Mouse (Mus musculus): Measurements from ENCODE around the gene Iqcn. TPM values are rescaled to one million over a fixed set of nuclear protein-coding genes. Genes with fewer than 3 reads are reported as not detected.

Gene Iqcn
- polyA plus RNA-seq, 1 experiment, result 0.23 TPM

- TF ChIP-seq CTCF (IDR thresholded peaks at IDR 0.05; ENCODE audit: borderline replicate concordance, extremely low read depth, insufficient read depth, insufficient read length) (no peak), POLR2A (IDR thresholded peaks at IDR 0.05; ENCODE audit: borderline replicate concordance, extremely low read depth, insufficient read depth, insufficient read length, poor library complexity, severe bottlenecking) (no peak)
- DNase-seq (ENCODE audit: low read depth), result no peak
These were observed 23.2 kb upstream of the Iqcn start for GRCm38 (mm10) chr8:70680039-70680438.

GRCm38 (mm10) chr8:70681410-70681809 lies 21.8 kb upstream of the Iqcn start:
- no peak for DNase-seq (ENCODE audit: low read depth)
- TF ChIP-seq POLR2A (IDR thresholded peaks at IDR 0.05; ENCODE audit: borderline replicate concordance, extremely low read depth, insufficient read depth, insufficient read length, poor library complexity, severe bottlenecking) (no peak), CTCF (IDR thresholded peaks at IDR 0.05; ENCODE audit: borderline replicate concordance, extremely low read depth, insufficient read depth, insufficient read length) (no peak)

GRCm38 (mm10) chr8:70682193-70682592 lies 21.1 kb upstream of the Iqcn start:
- TF ChIP-seq POLR2A (IDR thresholded peaks at IDR 0.05; ENCODE audit: borderline replicate concordance, extremely low read depth, insufficient read depth, insufficient read length, poor library complexity, severe bottlenecking), result no peak
- no peak for TF ChIP-seq CTCF (IDR thresholded peaks at IDR 0.05; ENCODE audit: borderline replicate concordance, extremely low read depth, insufficient read depth, insufficient read length)
- no peak for DNase-seq (ENCODE audit: low read depth)

- no peak for DNase-seq (ENCODE audit: low read depth)
- TF ChIP-seq CTCF (IDR thresholded peaks at IDR 0.05; ENCODE audit: borderline replicate concordance, extremely low read depth, insufficient read depth, insufficient read length), result no peak
- TF ChIP-seq POLR2A (IDR thresholded peaks at IDR 0.05; ENCODE audit: borderline replicate concordance, extremely low read depth, insufficient read depth, insufficient read length, poor library complexity, severe bottlenecking), result no peak
These were observed 20.6 kb upstream of the Iqcn start for GRCm38 (mm10) chr8:70682692-70683091.

GRCm38 (mm10) chr8:70684291-70684690 lies 19.0 kb upstream of the Iqcn start:
- no peak for TF ChIP-seq CTCF (IDR thresholded peaks at IDR 0.05; ENCODE audit: borderline replicate concordance, extremely low read depth, insufficient read depth, insufficient read length)
- DNase-seq (ENCODE audit: low read depth), result peak; percentile 38

GRCm38 (mm10) chr8:70687576-70687975 lies 15.7 kb upstream of the Iqcn start:
- TF ChIP-seq POLR2A (IDR thresholded peaks at IDR 0.05; ENCODE audit: borderline replicate concordance, extremely low read depth, insufficient read depth, insufficient read length, poor library complexity, severe bottlenecking), result no peak
- TF ChIP-seq CTCF (IDR thresholded peaks at IDR 0.05; ENCODE audit: borderline replicate concordance, extremely low read depth, insufficient read depth, insufficient read length), result no peak
- DNase-seq (ENCODE audit: low read depth), result no peak

- no peak for TF ChIP-seq POLR2A (IDR thresholded peaks at IDR 0.05; ENCODE audit: borderline replicate concordance, extremely low read depth, insufficient read depth, insufficient read length, poor library complexity, severe bottlenecking)
- no peak for DNase-seq (ENCODE audit: low read depth)
These were observed 15.1 kb upstream of the Iqcn start for GRCm38 (mm10) chr8:70688136-70688535.

- DNase-seq (ENCODE audit: low read depth), result no peak
These were observed 13.3 kb upstream of the Iqcn start for GRCm38 (mm10) chr8:70689892-70690390.

GRCm38 (mm10) chr8:70691230-70691629 lies 12.0 kb upstream of the Iqcn start:
- DNase-seq (ENCODE audit: low read depth), result no peak
- TF ChIP-seq CTCF (IDR thresholded peaks at IDR 0.05; ENCODE audit: borderline replicate concordance, extremely low read depth, insufficient read depth, insufficient read length) (no peak), POLR2A (IDR thresholded peaks at IDR 0.05; ENCODE audit: borderline replicate concordance, extremely low read depth, insufficient read depth, insufficient read length, poor library complexity, severe bottlenecking) (no peak)

More at GRCm38 (mm10) chr8:70689892-70690390, 13.3 kb upstream of the Iqcn start:
- no peak for TF ChIP-seq CTCF (IDR thresholded peaks at IDR 0.05; ENCODE audit: borderline replicate concordance, extremely low read depth, insufficient read depth, insufficient read length)
- TF ChIP-seq POLR2A (IDR thresholded peaks at IDR 0.05; ENCODE audit: borderline replicate concordance, extremely low read depth, insufficient read depth, insufficient read length, poor library complexity, severe bottlenecking), result no peak

- TF ChIP-seq CTCF (IDR thresholded peaks at IDR 0.05; ENCODE audit: borderline replicate concordance, extremely low read depth, insufficient read depth, insufficient read length) (no peak), POLR2A (IDR thresholded peaks at IDR 0.05; ENCODE audit: borderline replicate concordance, extremely low read depth, insufficient read depth, insufficient read length, poor library complexity, severe bottlenecking) (no peak)
- DNase-seq (ENCODE audit: low read depth), result peak; percentile 92
These were observed 11.5 kb upstream of the Iqcn start for GRCm38 (mm10) chr8:70691727-70692231.

GRCm38 (mm10) chr8:70693636-70694035 lies 9.6 kb upstream of the Iqcn start:
- no peak for TF ChIP-seq CTCF (IDR thresholded peaks at IDR 0.05; ENCODE audit: borderline replicate concordance, extremely low read depth, insufficient read depth, insufficient read length)
- TF ChIP-seq POLR2A (IDR thresholded peaks at IDR 0.05; ENCODE audit: borderline replicate concordance, extremely low read depth, insufficient read depth, insufficient read length, poor library complexity, severe bottlenecking), result no peak
- DNase-seq (ENCODE audit: low read depth), result no peak

GRCm38 (mm10) chr8:70695318-70696018 lies 7.8 kb upstream of the Iqcn start:
- peak; percentile 26 for DNase-seq (ENCODE audit: low read depth)
- TF ChIP-seq CTCF (IDR thresholded peaks at IDR 0.05; ENCODE audit: borderline replicate concordance, extremely low read depth, insufficient read depth, insufficient read length) (no peak), POLR2A (IDR thresholded peaks at IDR 0.05; ENCODE audit: borderline replicate concordance, extremely low read depth, insufficient read depth, insufficient read length, poor library complexity, severe bottlenecking) (no peak)

Data from brain, embryonic 14.5 days (tissue).